Mouse (Mus musculus) liver, embryonic 14.5 days (tissue): Measurements from ENCODE around the gene Rab5b.

ENCODE experiments used
- CTCF ChIP-seq: IDR thresholded peaks from 2 replicates; pipeline ENCODE4 v1.5.1; 2016; ENCODE audit warnings: antibody characterized with exemption, low read depth, control low read depth
- EP300 ChIP-seq: IDR thresholded peaks from 2 replicates; pipeline ENCODE4 v1.6.1; 2016; ENCODE audit warnings: antibody characterized with exemption, low read depth

GRCm38 (mm10) chr10:128731002-128731433 lies 35.0 kb upstream of the Rab5b start:
- TF ChIP-seq CTCF (peak; percentile 91), EP300 (no peak)
